Mouse (Mus musculus): ENCODE measurements around the gene Tnni2. TPM values are rescaled to one million over a fixed set of nuclear protein-coding genes. Genes with fewer than 3 reads are reported as not detected.
"Not testable (repeated sequence)": the region's sequence is repeated elsewhere in the genome, so short reads cannot be mapped to it uniquely, and the experiment has no call there.

Gene Tnni2
- polyA plus RNA-seq (2016; fragmentation: Nextera tagmentation; extraction: Ambion mirVana) = 50.6 and 53.5 TPM in 2 replicates

DNA sequence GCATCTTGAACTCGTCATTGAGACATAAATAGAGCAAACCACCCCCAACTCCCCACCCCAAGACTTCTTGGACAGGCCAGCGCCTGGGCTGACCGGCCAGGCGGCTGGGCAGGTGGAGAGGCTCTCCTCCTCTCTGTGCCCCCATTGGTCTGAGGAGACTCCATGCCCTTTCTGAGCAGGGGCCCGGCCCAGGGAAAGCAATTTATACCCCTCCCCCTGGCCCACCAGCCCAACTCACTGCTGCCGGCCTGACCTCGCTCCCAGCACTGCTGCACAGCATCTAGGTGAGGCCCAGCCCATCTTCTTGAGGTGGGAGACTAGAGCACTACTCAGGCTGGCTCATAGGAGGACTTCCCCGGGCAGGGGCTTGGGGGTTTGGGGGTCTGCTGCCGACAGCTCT lies at the start of gene Tnni2:
Gene Tnni2, plus strand, starts transcription at position 224 of the 400 bp plus-strand sequence.
- Histone ChIP-seq H3K4me1 (replicated peaks) (peaks cover 31% of the 10 kb centered on the region), H3K27ac (ENCODE audit: poor library complexity, severe bottlenecking) (peak within 1 kb of the TSS; percentile 76), H3K4me3 (no peak within 1 kb of the TSS), H3K27me3 (replicated peaks) (no peaks in the 10 kb centered on the region), H3K9me3 (replicated peaks) (no peaks in the 10 kb centered on the region), H3K4me2 (no peak within 1 kb of the TSS), H3K36me3 (no peaks in the 10 kb centered on the region), H3K9ac (peak within 1 kb of the TSS; percentile 55)
- 71% methylated on average over 9 of the region's 9 CpGs for WGBS
- ATAC-seq (ENCODE audit: insufficient number of reproducible peaks, low FRiP score) = no peak

DNA sequence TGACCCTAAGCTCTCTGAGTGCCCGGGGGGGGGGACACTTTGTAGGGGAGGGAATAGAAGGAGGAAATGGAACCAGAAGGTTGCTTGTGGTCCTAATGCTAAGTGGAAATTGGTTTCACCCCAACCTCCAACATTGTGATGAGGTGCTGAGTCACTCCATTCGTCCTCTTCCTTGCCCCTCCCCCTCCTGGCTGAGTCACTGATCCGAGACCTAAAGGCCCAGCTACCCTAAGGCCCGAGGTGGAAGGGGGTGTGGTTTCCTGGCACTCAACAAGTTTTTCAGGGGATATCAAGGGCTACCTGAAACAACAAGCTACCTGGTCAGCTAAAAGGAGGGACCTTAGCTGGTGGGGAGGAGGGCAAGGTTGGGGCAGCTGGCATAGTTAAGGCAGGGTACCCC lies 48.4 kb upstream of the Tnni2 start:
- Histone ChIP-seq H3K4me2 (no peak overlapping the region), H3K4me1 (replicated peaks) (0 out of 2 replicates have a peak, but pooled peaks cover 5% of the 10 kb centered on the region), H3K27me3 (replicated peaks) (no peaks in the 10 kb centered on the region), H3K27ac (ENCODE audit: poor library complexity, severe bottlenecking) (no peak overlapping the region), H3K9ac (no peak overlapping the region), H3K9me3 (replicated peaks) (no peaks in the 10 kb centered on the region), H3K4me3 (no peak overlapping the region), H3K36me3 (no peaks in the 10 kb centered on the region)
- ATAC-seq (ENCODE audit: insufficient number of reproducible peaks, low FRiP score) = peak; percentile 91
- WGBS = 25% methylated on average over 4 of the region's 4 CpGs

DNA sequence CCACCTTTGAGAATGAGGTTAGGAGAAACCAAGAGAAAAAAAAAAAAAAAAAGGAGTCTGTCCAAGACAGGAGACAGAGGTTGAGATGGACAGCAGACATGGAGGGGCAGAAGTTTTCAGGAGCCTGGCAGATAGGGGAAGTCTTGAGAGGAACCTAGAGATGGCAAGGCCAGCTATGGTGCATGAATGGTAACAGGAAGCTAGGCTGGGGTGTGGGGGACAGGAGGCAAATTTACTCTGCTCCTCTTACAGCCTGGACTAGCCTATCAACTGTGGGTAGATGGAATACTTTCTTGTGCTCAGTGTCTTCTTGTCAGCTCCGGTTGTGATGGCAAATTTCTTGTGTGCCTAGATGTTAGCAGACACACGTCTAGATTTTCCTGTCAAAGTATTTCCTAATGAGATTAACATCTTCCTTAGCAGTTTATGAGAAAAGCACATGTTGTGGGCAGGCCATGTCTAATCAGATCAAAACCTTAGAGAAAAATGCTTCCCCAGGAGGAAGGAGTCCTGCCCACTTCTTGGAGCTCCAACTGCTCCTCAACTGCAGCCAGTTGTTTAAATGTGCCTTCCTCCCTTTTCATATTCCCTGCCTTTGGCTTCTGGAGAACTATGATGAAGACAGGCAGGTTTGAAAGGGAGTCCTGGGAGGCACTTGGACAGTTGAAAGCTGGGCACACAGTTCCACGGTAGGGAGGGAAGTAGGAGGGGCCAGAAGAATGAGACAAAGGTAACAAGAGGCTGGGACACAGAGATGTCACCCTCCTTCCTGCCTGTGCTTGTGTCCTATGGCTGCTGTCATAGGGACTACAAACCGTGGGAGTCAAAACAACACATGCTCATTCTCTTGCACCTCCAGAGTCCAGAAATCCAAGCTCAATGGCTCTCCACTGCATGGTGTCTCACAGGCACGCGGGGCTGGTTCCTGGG lies 47.1 kb upstream of the Tnni2 start:
- Histone ChIP-seq H3K36me3 (no peaks in the 10 kb centered on the region), H3K4me1 (replicated peaks) (0 out of 2 replicates have a peak, but pooled peaks cover 5% of the 10 kb centered on the region), H3K4me2 (no peak overlapping the region), H3K4me3 (no peak overlapping the region), H3K27me3 (replicated peaks) (no peaks in the 10 kb centered on the region), H3K27ac (ENCODE audit: poor library complexity, severe bottlenecking) (no peak overlapping the region), H3K9ac (no peak overlapping the region), H3K9me3 (replicated peaks) (no peaks in the 10 kb centered on the region)
- ATAC-seq (ENCODE audit: insufficient number of reproducible peaks, low FRiP score) = no peak
- 68% methylated on average over 6 of the region's 6 CpGs for WGBS

DNA sequence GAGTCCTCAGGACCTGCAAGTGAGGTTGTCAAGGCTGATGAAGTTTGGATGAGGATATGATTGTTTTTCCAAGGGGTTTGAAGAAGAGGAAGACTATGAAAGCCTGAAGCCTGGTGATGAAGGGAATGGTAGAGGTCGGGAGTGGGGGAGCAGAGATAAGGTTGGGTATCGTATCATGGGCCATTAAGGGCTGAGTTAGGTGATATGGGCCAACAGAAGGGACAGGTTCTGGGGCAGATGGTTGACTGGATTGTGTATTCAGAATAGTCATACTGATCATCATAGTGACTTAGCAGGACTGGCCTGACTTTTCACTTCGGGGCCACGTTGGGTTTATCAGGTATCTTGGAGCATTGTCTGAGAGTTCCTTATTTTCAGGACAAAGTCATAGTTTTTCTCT lies 46.1 kb upstream of the Tnni2 start:
- Histone ChIP-seq H3K36me3 (no peaks in the 10 kb centered on the region), H3K4me2 (no peak overlapping the region), H3K9ac (no peak overlapping the region), H3K27ac (ENCODE audit: poor library complexity, severe bottlenecking) (no peak overlapping the region), H3K27me3 (replicated peaks) (no peaks in the 10 kb centered on the region), H3K4me1 (replicated peaks) (0 out of 2 replicates have a peak, but pooled peaks cover 5% of the 10 kb centered on the region), H3K4me3 (no peak overlapping the region), H3K9me3 (replicated peaks) (no peaks in the 10 kb centered on the region)
- 67% methylated on average over 4 of the region's 4 CpGs for WGBS
- no peak for ATAC-seq (ENCODE audit: insufficient number of reproducible peaks, low FRiP score)

DNA sequence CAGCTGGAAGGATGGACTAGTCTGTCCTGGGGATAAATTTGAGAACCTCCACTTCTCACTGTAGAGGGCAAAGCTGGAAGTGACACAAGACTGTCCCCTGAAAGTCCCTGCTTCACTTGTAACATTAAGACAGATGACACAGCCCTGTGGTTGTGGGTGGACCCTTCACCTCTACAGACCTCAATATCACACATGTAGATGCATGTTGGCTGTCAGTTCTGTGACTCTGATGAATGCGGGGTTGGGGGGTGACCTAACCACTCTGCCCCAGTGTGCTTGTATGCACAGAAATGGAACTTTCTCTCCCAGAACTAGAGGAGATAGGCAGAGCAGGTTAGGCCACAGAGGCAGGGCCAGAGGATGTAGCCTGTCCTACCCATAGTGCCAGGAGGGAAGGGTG lies 45.0 kb upstream of the Tnni2 start:
- no peak overlapping the region for H3K27ac ChIP-seq (ENCODE audit: poor library complexity, severe bottlenecking)
- H3K4me1 ChIP-seq (replicated peaks) = 0 out of 2 replicates have a peak, but pooled peaks cover 7% of the 10 kb centered on the region
- H3K27me3 ChIP-seq (replicated peaks) = no peaks in the 10 kb centered on the region
- H3K4me2 ChIP-seq = no peak overlapping the region
- H3K9me3 ChIP-seq (replicated peaks) = no peaks in the 10 kb centered on the region
- no peak overlapping the region for H3K9ac ChIP-seq
- H3K36me3 ChIP-seq = no peaks in the 10 kb centered on the region
- no peak for ATAC-seq (ENCODE audit: insufficient number of reproducible peaks, low FRiP score)
- no peak overlapping the region for H3K4me3 ChIP-seq
- WGBS = 86% methylated on average over 1 of the region's 1 CpGs

DNA sequence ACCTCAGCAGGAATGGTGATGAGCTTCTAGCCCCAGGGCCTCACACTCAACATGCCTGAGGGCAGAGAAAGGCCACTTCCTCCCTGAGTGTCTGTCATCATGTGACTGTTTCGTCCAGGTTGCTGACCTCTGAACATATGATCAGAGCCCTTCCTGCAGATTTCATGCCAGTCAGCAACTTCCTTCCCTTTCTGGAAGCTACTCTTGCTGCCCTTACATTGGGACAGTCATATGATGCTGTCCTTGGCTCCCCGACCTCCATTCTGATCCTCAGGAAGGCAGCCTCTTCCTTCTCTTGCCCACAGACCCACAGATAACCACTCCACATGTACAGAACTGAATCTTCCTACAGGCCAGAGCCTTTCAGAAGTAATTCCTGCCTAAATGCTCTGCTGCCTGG lies 43.6 kb upstream of the Tnni2 start:
- no peak overlapping the region for H3K4me3 ChIP-seq
- no peak overlapping the region for H3K4me2 ChIP-seq
- H3K9me3 ChIP-seq (replicated peaks) = no peaks in the 10 kb centered on the region
- no peaks in the 10 kb centered on the region for H3K36me3 ChIP-seq
- no peak overlapping the region for H3K27ac ChIP-seq (ENCODE audit: poor library complexity, severe bottlenecking)
- H3K9ac ChIP-seq = no peak overlapping the region
- 0 out of 2 replicates have a peak, but pooled peaks cover 5% of the 10 kb centered on the region for H3K4me1 ChIP-seq (replicated peaks)
- H3K27me3 ChIP-seq (replicated peaks) = no peaks in the 10 kb centered on the region
- WGBS = 44% methylated on average over 2 of the region's 2 CpGs
- ATAC-seq (ENCODE audit: insufficient number of reproducible peaks, low FRiP score) = no peak

DNA sequence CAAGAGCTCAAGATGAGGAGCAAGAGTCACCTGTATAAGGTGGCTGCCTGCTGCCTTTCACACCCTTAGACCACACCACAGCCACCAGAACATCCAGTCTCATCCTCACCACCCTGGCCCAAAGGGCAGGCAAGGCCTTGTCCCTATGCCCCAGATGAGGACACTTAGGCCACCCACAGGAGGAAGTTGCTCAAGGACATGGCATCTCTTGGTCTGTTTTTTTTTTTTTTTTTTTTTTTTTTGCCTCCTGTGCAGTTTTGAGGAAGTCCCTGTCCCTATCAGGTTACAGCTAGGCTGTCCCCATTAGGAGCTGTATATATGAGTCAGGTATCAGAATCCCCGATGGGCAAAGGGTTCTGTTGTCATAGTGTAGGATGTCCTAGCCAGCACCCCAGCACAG lies 42.4 kb upstream of the Tnni2 start:
- ATAC-seq (ENCODE audit: insufficient number of reproducible peaks, low FRiP score) = no peak
- H3K27me3 ChIP-seq (replicated peaks) = no peaks in the 10 kb centered on the region
- H3K4me1 ChIP-seq (replicated peaks) = 0 out of 2 replicates have a peak, but pooled peaks cover 2% of the 10 kb centered on the region
- no peaks in the 10 kb centered on the region for H3K36me3 ChIP-seq
- no peak overlapping the region for H3K4me2 ChIP-seq
- H3K9me3 ChIP-seq (replicated peaks) = no peaks in the 10 kb centered on the region
- H3K9ac ChIP-seq = no peak overlapping the region
- no peak overlapping the region for H3K27ac ChIP-seq (ENCODE audit: poor library complexity, severe bottlenecking)
- 52% methylated on average over 1 of the region's 1 CpGs for WGBS
- H3K4me3 ChIP-seq = no peak overlapping the region

DNA sequence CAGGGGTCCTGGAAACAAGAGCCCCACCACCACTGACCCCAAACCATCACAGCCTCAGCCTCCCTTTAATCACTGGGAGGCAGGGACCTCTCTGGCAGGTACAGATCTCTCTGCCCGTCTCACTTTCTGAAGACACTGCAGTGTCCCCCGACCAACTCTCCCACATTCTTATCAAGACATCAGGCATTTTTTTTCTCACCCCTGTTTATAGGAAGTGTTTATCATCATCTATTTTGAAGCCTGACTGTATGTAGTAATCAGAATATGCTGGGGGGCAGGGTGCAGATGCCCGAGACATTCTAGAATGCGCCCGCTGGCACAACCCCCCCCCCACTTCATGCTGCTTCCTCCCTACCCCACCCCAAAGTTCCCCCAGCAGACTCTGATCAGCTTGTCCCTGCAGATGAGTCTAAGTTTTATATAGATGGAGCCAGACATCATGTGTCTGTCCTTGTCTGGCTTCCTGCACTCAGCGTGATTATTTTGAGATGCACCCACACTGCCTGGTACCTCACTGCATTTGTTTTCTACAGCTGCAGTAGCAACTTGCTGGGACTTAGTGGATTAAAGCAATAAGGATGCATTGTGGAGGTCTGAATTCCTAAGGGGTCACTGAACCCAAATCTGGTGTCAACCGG lies 41.4 kb upstream of the Tnni2 start:
- WGBS = 68% methylated on average over 7 of the region's 7 CpGs
- Histone ChIP-seq H3K36me3 (no peaks in the 10 kb centered on the region), H3K27me3 (replicated peaks) (no peaks in the 10 kb centered on the region), H3K27ac (ENCODE audit: poor library complexity, severe bottlenecking) (no peak overlapping the region), H3K9ac (no peak overlapping the region), H3K9me3 (replicated peaks) (no peaks in the 10 kb centered on the region), H3K4me3 (no peak overlapping the region), H3K4me2 (no peak overlapping the region), H3K4me1 (replicated peaks) (0 out of 2 replicates have a peak, but pooled peaks cover 2% of the 10 kb centered on the region)
- no peak for ATAC-seq (ENCODE audit: insufficient number of reproducible peaks, low FRiP score)

DNA sequence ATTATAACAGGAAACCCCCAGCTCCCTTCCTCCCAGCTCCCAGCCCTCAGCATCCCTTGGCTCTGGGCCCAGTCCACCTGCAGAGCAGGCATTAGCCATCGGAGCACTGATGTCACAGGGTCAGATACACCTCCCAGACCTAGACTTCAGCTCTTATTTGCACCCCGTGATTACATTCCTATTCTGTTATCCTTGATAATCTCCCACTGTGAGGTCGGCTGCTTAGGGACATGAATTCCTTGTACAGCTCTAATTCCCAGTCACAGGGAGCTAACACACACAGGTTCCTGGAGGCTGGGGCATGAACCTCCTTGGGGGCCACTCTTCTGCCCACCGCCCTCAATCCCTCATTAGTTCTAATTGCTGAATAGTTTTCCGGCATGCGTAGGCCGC lies 40.9 kb upstream of the Tnni2 start:
- Histone ChIP-seq H3K9ac (no peak overlapping the region), H3K4me3 (no peak overlapping the region), H3K36me3 (no peaks in the 10 kb centered on the region), H3K4me1 (replicated peaks) (0 out of 2 replicates have a peak, but pooled peaks cover 2% of the 10 kb centered on the region), H3K9me3 (replicated peaks) (no peaks in the 10 kb centered on the region), H3K27ac (ENCODE audit: poor library complexity, severe bottlenecking) (no peak overlapping the region), H3K27me3 (replicated peaks) (no peaks in the 10 kb centered on the region), H3K4me2 (no peak overlapping the region)
- ATAC-seq (ENCODE audit: insufficient number of reproducible peaks, low FRiP score) = no peak
- WGBS = 64% methylated on average over 7 of the region's 7 CpGs

DNA sequence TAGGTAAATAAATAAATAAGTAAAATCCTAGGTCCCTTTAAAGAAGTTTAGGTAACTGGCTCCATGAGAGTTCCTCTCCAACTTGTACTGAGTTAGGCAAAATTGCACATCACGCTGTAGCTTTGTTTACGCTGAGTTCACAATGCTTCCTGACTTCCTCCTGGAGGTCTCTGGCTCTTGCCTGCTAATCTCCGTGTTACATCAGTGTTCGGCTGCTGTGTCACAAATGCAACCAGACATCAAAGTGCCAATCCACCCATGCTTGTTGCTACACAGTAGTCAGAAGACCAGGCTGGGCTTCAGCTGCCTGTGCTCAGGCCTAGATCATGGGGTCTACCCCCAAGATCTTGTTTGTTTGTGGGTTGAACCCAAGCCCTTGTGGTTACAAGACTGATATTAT lies 38.0 kb upstream of the Tnni2 start:
- Histone ChIP-seq H3K27me3 (replicated peaks) (no peaks in the 10 kb centered on the region), H3K4me1 (replicated peaks) (0 out of 2 replicates have a peak, but pooled peaks cover 2% of the 10 kb centered on the region), H3K9me3 (replicated peaks) (no peaks in the 10 kb centered on the region), H3K27ac (ENCODE audit: poor library complexity, severe bottlenecking) (no peak overlapping the region), H3K36me3 (no peaks in the 10 kb centered on the region), H3K9ac (no peak overlapping the region), H3K4me3 (no peak overlapping the region), H3K4me2 (no peak overlapping the region)
- no peak for ATAC-seq (ENCODE audit: insufficient number of reproducible peaks, low FRiP score)
- 70% methylated on average over 4 of the region's 4 CpGs for WGBS

DNA sequence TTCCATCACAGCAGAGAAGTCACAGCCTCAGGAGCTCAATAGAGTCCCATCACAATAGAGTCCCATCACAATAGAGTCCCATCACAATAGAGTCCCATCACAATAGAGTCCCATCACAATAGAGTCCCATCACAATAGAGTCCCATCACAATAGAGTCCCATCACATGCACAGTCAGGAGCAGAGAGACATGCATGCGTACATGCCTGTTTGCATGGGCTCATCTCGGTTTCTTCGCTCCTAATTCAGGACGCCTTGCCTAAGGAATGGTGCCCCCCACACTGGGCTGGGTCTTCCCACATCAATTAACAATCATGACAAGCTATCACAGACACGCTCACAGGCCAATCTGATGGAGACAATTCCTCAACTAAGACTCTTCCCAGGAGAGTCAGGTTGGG lies 36.5 kb upstream of the Tnni2 start:
- H3K9me3 ChIP-seq (replicated peaks); H3K36me3 ChIP-seq; H3K4me1 ChIP-seq (replicated peaks); H3K4me2 ChIP-seq; H3K27ac ChIP-seq (ENCODE audit: poor library complexity, severe bottlenecking); H3K27me3 ChIP-seq (replicated peaks); H3K9ac ChIP-seq; H3K4me3 ChIP-seq; ATAC-seq (ENCODE audit: insufficient number of reproducible peaks, low FRiP score): not testable (repeated sequence)
- WGBS = 92% methylated on average over 5 of the region's 5 CpGs

All from heart, embryonic 12.5 days (tissue).